Mouse (Mus musculus): ENCODE data around the gene Syt16.

DNA sequence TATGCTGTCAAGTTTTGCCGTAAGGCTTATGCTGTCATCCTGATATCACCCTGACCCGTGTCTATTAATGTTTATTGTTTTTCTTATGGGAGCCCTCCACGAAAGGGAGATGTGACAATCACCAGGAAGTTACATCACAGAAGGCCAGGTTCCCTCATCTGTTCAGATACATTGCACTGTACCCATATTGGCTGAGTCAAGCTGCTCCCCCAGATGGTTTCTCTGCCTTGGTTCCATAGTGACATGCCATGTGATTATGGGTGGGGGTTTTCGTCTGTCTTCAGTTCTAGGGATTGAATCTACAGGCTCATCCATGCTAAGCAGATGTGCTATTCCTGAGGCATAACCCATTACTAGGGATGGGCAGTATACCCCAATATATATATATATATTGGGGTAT lies 283.9 kb downstream of the Syt16 start:
- no peak for TF ChIP-seq EP300 (IDR thresholded peaks at IDR 0.05)
- TF ChIP-seq CTCF (IDR thresholded peaks at IDR 0.05), result no peak

All from lung, postnatal 0 days (tissue).